Mouse (Mus musculus) left cerebral cortex, adult 18-20 months (tissue): ENCODE results near the gene Lrp2. TPM values are rescaled to one million over a fixed set of nuclear protein-coding genes. Genes with fewer than 3 reads are reported as not detected.

Experiments used
- DNase-seq, 2 experiments: peaks; one replicate each; pipeline ENCODE4 v3.0.0; 2021 to 2022; ENCODE audit warnings: low spot score in 2 of 2, mixed read lengths in 1 of 2
- total RNA-seq, 2 experiments: library from RNA; stranded (reverse); gene quantifications; 2 replicates each; pipeline ENCODE4 v1.2.3; 2021

Lrp2 gene
- total RNA-seq, 2 experiments from 2014 or later: 0.02 to 0.12 TPM

DNA sequence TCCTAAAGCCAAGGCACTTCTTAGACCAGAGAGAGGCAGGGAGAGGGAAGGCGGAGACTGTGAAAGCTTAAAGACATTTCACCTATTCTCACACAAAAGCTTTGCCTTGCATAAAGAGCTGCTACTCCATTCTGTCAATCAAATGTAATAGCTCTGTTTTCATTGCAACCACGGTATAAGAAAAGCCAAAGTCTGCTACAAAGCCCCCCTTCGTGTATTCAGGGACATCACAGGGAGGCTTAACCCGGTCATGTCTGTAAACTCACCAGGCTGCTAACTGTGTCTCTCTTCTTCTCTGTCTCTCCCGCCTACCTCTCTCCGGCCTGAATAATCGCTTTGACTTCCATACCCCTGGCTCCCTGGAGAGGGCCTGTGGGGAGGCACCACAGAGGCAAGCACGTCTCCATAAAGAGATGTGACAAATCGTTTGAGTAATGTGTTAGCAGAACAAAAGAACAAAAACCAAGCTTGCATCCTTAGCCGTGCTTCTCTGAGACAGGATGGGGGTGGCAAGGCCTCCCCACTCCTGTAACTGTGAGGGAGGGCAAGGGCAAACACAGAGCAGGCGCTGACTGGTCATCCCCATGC, 167.5 kb downstream of the Lrp2 start:
- DNase-seq: no peak

DNA sequence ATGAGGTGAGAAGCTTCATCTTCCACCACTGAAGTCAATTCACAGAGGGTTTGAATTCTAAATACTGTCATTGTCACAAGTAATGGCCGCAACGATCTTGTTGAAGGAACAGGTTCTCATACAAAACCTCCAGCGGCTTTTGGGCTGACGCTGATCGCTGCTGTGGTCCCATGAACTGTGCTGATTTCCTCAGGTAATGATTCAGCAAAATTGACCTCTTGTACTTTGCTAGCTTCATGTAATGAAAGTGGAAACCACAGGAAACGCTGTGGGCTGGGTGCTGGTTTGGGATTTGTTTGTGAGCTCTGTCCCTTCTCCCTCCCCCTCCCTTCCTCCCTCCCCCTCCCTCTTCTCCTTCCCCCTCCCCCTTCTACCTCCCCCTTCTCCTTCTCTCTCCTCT, 170.8 kb downstream of the Lrp2 start:
- no peak for DNase-seq

DNA sequence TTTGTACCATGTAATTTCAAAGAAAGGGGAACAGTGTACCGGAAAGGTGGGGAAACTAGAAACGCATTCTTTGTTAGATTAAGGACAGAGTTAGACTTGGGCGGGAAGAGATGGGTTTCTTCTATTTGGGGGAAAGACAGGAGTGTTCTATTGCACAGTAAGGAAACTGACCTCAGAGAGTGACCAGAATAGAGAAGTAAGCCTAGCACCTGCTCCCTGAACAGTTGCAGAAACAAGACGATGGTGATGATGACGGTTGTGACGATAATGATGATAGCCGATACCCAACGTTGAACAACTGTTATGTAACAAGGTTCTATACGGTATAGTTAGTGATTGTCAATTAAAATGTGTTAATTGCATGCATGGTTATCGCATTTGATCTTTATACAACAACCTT, 171.3 kb downstream of the Lrp2 start:
- DNase-seq: no peak

DNA sequence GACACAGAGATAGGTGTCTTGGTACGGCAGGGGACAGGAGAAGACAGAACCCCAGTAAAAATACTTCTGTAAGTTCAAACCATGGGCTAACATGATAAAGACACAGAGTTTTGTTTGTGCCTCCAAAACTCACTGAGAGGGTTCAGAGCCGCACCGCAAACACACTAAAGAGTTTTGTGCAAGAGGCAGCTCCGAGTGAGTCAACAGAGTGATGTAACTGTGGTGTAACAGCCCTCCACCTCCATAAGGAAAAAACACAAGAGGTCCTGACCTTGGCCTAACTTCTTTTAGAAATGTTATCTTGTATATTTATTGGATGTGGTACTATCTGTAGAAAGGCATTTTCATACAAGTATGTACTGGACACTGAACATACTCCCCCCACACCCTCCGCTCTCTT, 180.2 kb downstream of the Lrp2 start:
- no peak for DNase-seq

DNA sequence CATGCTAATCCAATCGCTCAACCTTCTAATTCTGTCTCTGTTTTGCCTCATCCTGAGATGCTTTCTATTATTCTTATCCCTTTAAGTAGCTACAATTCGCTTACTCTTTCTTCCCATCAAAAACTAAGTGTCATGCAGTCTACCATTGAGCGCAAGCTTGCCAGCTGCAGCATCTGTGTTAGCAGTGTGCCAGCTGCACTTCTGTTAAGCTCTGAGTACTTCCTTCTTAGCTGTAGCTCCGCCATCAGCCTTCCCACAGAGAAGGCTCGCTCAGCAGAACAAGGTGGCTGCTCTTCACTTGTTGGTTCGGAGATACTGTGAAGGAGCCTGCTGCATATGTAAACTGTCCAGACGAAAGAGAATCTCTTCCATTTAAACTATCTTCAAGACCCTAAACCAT, 183.6 kb downstream of the Lrp2 start:
- no peak for DNase-seq

DNA sequence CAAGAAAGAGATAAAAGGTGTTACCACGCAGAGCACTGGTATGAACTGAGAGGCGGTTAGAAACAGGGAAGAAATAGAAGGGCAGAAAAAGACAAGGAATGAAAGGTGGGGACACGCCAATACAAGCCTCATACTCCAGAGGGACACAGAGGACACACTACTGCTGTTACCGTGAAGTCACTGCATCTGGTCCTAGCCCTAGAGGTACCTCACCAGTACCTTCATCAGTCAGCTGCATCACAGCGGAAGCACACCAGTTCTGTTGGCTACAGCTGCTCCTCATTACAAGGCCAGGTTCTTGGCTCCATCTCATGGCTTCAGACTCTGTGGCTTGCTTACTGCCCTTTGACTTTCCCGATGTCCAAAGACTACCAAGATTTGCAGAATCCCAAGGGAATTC, 184.0 kb downstream of the Lrp2 start:
- DNase-seq: no peak

DNA sequence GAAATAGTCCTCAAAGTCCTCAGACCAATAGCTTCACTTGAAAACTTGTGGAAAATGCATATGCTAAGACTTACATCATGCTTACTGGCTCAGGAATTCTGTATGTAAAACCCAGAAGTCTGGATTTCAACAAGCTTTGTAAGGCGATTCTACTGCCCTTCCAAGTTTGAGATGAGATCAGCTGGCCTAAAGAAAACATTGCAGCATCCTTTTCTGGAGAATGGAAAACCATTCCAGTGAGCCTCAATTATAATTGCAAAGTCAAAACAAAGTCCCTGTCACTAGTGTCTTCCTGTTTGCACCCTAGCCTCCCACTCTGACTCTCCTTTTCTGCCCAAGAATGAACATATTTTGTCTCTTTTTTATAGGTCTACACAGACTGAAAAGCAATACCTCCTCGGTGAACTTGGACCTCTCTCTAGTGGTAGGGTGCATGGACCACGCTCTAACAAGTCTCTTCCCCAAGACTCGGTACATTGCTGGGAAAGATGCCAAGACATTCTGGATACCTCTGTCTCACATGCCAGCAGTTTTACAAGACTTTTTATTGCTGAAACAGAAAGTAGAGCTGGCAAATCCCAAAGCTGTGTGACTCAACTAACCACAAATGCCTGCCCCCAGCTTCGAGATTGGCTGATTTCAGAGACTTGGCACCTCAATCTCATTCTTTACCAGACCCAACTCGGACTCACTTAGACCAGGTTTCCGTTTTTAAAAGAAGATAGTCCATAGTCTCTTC, 184.8 kb downstream of the Lrp2 start:
- DNase-seq: peak in 1 of 2 experiments; percentile 5

DNA sequence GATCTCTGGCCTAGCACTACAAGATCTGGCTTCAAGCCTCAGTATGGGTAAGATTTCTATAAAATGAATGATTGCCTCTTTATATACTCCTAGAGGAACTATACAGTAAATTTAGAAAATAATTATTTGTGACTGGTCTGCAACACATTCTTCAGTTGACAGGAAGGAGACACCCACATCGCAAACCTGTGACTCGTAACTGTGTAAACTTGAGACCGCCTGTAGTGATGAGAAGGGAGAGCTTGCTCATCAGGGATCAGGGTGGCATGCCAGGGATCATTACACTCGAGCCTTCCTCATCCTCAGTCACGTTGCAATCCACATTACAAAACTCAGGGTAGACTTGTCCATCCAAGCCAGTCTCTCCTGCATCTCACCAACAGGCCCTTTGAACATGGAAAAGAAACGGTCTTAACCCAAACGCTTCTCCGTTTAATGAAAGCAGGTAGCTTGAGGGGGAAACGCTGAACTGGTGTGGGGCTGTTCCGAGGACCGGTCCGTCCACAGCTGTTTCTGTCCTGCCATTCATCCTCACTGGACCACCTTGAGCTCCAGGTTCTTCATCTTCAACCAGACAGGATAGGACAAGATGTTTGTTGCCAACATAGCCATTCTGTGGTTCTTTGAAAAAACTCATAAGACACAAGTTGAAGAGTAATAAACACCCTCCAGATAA, 189.0 kb downstream of the Lrp2 start:
- DNase-seq: no peak

DNA sequence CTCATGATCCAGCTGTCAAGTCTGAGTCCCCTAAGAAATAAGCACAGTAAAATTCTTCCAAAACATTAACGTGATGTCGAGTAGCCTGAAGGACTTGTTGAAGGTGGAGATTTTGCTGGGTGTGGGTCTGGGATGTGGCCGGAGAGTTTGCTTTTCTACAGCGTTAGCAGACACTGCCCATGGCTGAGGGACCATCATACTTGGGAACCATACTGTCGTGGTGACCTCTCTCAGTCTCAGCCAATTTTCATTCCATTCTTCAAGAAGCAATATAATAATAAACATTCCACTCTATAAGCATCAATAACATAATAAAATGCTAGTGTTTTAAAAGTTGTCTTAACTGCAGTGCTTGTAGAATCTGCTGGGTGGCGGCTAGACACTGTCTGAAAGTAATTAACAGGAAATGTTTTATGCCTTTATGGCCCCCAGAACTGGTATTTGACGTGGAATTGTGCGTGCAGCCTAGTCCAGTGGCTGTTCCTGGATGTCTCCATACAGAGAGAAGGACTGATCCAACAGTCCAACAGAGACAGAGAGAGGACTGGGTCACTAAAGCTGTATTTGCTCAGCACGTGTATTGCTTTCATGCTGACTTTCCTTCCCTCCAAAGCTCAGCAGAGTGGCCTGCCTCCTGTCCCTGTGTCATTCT, 190.1 kb downstream of the Lrp2 start:
- no peak for DNase-seq

DNA sequence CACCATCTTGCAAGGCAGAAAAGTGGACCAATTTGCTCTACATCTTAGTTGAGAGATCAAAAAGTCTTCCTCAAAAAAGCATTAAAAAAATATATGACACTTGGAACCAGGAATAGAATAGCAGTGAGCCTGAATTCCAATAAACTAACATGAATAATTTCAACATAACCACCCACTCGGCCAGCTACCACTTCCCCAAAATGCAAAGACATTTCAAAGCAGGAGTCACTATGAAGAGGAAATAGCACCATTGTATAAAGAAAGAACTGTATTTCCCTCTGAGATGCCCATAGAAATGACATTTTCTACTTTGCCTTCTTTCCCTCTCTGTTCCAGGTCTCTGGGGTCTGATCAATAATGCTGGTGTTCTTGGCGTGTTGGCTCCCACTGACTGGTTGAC, 191.9 kb downstream of the Lrp2 start:
- no peak for DNase-seq

DNA sequence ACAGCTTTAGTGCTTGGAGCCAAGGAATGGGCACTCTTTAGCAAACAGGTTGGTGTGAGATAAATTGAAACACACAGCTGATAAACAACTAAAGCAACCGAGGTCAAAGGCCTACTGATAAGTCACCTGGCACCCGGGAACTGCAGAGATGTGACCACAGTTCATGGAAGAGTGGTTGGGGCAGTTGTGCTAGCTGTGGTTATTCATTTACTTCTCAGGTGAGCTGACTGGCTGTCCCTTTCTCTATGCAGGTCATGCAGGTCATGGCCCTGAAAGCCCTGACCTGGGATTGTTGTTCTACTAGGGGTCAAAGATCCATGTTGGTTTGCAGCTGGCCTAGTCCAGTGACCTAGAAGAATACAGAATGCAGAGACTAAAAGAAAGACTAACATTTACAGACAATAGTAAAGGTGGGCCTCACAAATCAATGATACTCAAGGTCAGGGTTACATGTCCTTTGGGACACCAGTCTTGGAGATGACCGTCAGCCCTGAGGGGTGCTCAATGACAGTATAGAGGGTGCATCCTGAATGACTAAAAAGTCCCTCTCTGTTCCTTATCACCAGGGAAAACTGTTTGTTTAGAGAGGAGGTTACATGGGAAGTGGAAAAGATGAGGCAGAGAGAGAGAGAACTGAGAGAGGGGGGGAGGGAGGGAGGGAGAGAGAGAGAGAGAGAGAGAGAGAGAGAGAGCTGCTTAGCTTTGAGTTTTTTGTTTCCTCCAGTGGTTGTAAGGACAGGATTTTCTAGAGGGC, 199.6 kb downstream of the Lrp2 start:
- no peak for DNase-seq

DNA sequence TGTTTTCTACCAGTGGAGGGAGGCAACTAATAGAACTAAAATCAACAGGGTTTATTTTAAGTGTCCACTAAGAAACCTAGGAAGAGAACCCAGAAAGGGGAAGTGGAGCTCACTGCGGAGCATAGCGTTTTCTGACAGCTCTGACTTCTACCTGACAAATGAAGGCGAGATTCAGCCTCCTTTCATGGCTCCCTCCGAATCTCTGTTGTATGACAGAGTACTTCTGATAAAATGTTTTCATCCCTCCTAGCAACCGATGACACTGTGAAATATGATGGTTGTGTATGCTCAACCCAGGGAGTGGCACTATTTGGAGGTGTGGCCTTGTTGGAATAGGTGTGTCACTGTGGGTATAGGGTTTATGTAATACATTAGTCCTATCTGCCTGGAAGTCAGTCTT, 203.0 kb downstream of the Lrp2 start:
- DNase-seq: no peak

DNA sequence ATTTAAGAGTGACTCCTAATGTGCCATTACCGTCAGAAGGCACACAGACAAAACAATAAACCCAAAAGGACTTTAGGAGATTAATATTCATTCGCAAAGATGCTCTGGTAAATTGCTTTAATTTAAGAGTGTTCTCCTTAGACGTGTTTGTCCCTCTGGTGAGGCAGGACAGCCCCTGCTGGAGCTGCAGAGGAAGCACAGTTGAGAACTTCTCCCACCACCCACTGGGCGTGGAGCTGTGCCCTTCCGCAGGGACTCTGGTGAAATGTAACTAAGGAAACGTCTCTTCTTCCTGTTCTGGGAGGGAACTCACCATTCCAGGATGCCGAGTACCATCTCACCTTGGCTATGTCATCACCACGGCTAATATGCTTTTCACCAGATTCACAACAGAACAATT, 204.1 kb downstream of the Lrp2 start:
- no peak for DNase-seq

DNA sequence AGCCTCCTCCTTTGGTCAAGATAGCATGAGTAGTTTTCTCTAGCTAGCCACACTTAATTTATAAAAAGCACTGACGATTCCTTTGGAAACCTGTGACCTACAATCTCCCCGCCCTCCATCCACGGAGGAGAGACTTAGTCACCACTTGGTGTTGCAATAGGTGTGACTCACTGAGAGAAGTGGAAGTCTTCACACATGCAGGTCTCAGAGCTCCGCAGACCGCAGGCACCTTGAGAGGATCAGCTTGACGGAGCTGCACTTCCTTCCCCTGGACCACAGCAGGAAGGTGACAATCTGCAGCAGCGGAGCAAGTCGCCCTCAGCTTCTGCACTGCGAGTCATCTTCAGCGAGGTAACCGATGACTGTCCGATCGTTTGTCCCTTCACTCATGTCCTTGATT, 205.6 kb downstream of the Lrp2 start, which contains the start of gene Dhrs9:
Dhrs9 (plus strand) TSS at position 165 of the 400 bp plus-strand sequence.
- DNase-seq: peak; percentile 9 to 12

DNA sequence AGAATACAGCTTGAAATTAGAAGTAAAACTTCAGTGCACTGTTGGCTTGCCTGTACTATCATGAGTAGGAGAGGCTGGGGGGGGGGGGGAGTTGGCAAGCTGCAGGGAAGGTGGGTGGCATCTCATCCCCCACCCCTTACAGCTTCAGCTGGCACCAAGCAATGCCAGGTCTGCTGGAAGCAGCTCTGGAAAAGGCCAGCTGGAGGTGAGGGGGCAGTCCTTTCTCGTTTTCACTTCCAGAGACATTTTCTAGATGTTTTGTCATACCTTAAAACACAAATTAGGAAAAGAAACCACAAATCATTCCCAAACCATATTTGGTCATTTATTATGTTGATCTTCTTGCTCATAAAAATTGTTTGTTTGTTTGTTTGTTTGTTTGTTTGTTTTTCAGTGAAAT, 206.1 kb downstream of the Lrp2 start:
- peak in 1 of 2 experiments; percentile 13 for DNase-seq

DNA sequence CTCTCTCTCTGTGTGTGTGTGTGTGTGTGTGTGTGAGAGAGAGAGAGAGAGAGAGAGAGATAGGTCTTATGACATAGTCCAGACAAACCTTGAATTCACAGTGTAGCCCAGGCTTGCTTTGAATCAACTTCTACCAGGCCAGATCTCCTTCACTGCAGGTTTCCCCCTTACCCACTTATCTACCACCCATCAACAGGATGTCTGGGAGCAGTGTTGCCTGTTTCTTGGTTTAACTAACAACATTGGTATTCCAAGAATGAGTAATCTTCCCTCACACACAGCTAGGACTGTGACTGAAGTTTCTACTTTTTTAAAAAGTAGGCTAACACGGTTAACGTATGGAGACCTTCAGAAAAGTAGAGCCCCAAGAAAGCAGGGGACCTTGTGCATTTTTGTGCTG, 209.1 kb downstream of the Lrp2 start:
- DNase-seq: no peak

Other genes starting within 250 kb of the Lrp2 start
- not detected for gene Abcb11, start 243.4 kb downstream of the Lrp2 start, total RNA-seq
- under 1 TPM; 0.12 to 0.21 TPM for gene Dhrs9, start 205.6 kb downstream of the Lrp2 start, total RNA-seq
- gene Bbs5, start 61.1 kb upstream of the Lrp2 start, total RNA-seq: 10 to 100 TPM; 24.5 to 28.4 TPM
- gene Klhl41, start 84.1 kb upstream of the Lrp2 start, total RNA-seq: under 1 TPM; 0.88 to 0.94 TPM
- gene Fastkd1, start 127.5 kb upstream of the Lrp2 start, total RNA-seq: 10 to 100 TPM; 14.4 to 15.4 TPM
- 10 to 100 TPM; 66.6 to 69.0 TPM for gene Ppig, start 136.5 kb upstream of the Lrp2 start, total RNA-seq
- gene Ccdc173, start 203.5 kb upstream of the Lrp2 start, total RNA-seq: 1 to 10 TPM; 2.2 to 2.6 TPM
- 10 to 100 TPM; 25.3 to 26.2 TPM for gene Phospho2, start 203.6 kb upstream of the Lrp2 start, total RNA-seq
- 10 to 100 TPM; 54.2 to 54.4 TPM for gene Klhl23, start 235.9 kb upstream of the Lrp2 start, total RNA-seq